Mouse (Mus musculus) R1 (cell line): ENCODE data around the gene Id1.

ENCODE experiments used
- DNase-seq: peaks from one replicate; pipeline ENCODE4 v3.0.0-alpha.2; 2018; ENCODE audit warnings: low read depth, low spot score

The Id1 gene

DNA sequence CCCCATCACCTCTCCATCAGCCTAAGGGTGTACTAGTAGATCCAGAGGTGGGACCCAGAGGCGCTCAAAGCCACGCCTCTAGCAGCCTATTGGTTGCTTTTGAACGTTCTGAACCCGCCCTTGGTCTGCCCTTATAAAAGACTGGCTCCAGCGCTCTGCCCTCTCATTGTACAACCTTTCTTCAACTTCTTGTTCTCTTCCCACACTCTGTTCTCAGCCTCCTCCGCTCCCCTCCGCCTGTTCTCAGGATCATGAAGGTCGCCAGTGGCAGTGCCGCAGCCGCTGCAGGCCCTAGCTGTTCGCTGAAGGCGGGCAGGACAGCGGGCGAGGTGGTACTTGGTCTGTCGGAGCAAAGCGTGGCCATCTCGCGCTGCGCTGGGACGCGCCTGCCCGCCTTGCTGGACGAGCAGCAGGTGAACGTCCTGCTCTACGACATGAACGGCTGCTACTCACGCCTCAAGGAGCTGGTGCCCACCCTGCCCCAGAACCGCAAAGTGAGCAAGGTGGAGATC, at the start of gene Id1:
TSS of gene Id1 (plus strand) at position 162 of the 512 bp plus-strand sequence.
- DNase-seq = peak; percentile 94

DNA sequence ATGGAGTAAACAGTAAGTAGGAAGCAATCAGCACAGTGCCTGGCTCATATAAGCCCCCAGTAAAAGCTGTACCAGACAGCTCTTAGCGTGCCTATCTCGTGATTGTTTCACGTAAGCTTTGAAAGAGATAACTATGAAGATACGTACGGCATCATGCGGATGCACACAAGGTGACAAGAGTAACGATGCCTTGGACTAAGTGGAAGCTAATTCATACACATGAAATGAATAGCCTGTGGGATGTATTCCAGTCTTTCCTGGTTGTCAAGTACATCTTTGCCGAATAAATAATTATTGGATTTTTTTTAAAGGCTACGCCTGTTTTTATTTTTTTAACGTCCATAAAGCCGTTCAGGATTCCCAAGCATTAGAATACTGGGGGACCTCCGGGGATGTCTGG, 49.7 kb upstream of the Id1 start:
- no peak for DNase-seq

DNA sequence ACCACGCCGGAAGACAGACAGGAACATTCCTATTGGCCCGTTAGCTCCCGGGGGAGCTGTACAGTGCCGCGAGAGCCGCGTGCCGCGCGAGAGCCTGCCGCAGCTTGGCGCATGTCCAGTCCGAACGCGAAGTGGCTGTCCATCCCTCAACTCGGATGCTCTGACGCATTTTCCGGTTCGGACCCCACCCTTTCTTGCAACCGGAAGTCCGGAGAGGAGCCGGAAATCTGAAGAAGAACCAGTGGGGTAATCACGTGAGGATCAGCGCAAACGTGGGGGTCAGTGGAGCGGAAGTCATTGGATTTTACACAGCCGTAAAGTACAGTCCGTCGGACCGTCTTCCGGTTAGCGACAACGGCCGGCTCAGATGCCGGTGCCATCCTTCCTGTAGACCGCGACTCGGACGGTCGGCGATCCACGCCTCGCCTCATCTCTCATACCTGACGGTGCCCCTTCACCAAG, 49.2 kb upstream of the Id1 start, which contains the start of gene Mcts2:
TSS of gene Mcts2 (plus strand) at position 230 of the 462 bp plus-strand sequence.
- DNase-seq = peak; percentile 99

DNA sequence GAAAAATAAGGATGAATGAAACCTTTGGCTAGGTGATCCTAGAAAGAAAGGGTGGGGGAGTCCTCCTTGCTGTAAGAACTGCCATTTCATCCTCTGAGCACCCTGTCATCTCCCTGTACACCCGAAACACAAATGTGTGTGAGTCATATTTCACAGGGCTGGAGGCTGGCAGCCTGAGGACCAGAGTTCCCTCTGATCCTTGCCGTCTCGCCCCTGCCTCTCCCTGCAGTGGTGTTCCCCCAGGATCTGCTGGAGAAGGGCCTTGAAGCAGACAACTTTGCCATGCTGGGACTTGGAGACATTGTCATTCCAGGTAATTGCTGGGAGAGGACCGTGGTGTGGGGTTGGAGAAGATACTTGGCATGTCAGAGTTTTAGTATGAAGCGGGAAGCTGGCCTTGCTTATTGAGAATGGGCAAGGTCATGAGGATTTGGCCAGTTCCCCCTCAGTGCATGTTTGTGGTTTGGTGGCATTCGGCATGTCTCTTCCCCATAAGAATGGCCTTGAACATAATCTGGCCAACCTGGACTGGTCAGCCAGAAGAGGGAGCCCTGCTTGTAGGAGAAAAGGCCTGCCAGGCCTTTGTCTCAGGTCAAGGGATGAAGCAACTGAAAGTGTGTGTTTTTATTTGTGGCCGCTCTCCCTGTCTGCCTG, 44.4 kb upstream of the Id1 start:
- no peak for DNase-seq

DNA sequence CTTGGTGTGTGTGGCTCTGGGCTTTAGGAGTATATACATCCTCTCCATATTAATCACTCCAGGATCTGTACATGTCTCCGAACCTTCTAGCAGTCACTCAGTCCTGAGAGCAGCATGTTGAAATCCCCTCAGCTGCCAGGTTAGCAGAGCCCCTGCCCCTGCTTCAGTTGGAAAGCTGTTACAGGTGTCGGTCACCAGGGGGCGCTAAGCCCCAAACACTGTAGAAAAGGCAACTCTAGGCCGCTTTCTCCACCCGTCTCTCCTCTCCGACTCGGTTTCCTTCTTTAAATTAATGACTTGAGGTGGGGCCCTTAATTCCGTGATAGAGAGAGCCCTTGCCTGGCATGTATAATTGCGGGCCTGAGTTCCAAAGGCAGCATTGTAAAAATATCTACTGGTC, 42.8 kb upstream of the Id1 start:
- DNase-seq = peak; percentile 86

DNA sequence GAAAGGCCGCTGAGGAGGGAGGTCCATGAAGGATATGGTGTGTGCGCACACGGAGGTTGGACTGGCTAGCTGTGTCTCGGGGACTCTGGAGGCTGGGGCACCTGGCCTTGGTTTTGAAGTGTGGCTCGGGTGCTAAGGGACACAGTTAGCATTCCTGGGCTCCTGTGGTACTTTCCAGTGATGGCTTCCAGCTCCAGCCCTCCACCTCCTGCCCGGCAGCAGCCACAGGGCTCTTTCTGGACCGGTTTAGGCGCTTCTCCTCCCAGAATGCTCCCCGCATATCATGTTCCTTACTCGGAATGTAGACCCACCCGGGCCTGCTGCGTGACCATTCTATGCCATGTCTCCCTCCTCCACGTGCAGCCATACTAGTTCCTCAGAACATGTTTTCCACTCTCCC, 42.3 kb upstream of the Id1 start:
- no peak for DNase-seq

DNA sequence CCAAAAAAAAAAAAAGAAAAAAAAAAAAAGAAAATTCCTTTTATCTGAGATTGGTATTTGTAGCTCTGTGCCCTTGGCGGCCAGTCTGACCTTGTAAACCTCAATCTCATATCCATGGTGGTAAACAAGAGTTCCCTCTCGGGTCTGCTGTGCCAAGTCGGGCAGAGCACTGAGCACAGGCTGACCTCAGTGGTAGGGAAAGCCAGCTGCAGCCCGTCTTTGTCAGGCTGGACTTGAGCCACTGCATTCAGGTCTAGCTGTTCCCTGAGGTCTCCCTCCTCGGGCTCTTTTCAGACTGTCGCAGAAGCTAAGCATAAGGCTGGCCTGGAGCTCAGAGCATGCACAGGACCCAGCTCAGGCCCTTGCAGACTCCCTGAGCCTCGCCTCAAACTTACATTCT, 41.3 kb upstream of the Id1 start:
- DNase-seq = no peak

DNA sequence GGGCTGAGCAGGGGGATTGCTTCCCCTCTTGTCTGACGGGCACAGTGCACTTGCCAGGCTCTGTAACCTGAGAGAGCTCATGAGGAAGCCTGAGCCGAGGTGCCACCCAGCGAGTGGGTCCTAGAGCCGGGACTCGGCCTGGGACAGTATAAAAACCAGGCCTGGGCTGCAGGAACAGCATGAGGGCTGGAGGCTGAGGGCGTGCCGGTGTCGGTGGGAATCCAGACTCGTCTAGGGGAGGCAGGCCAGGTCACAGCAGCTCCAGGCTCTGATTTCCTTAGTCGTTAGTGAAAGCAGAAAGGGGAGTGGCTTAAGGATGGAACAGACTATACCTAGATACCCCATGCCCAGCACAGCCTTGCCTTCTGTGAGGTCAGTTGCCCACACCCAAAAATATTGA, 40.0 kb upstream of the Id1 start:
- DNase-seq = peak; percentile 57

DNA sequence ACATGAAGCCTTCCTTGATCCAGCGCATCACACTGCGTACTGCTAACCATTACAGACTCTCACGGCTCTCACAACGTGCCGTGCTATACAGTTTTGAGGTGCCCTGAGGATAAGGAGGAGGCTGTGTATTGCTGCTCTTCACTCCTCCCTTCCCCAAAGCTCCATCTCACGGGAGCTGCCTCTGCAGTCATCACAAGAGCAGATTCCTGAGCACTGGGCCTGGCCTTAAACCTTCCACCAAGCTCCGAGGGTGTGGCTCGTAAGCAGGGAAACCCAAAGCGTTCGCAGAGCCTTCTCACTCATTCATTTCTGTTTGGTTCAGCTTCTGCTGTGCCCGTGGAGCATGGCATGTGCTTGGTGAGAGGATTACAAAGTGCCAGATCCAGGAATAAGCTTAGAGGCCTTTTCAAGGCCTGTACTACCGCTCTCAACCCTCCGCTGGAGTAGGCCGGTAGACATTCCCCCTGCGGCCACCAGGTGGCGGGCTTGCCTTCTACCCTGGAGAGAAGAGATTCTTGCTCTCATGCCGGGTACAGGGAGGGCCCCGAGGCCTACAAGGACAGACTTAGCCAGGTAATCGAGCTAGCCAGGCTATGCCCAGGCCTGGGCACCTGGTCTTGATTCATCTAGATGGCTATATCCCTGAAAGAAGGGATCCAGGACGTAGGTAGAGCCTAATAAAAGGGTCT, 39.4 kb upstream of the Id1 start:
- DNase-seq = peak; percentile 90

DNA sequence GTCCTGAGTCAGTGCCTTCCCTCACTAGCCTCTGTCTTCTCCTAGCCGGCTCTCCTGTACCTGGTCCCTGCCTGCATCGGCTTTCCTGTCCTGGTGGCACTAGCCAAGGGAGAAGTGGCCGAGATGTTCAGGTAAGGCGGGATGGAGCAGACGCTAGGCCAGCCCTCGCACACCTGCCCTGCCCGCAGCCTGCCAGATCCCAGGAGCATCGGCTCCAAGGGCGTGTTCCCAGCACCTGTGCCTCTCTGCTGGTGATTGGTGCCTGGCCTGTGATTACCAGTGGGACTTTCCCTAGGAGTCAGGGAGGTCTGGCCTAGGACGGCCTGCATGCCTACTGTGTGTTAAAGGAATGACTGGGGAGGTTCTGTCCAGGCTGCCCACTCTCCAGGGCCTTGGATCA, 35.9 kb upstream of the Id1 start:
- no peak for DNase-seq

DNA sequence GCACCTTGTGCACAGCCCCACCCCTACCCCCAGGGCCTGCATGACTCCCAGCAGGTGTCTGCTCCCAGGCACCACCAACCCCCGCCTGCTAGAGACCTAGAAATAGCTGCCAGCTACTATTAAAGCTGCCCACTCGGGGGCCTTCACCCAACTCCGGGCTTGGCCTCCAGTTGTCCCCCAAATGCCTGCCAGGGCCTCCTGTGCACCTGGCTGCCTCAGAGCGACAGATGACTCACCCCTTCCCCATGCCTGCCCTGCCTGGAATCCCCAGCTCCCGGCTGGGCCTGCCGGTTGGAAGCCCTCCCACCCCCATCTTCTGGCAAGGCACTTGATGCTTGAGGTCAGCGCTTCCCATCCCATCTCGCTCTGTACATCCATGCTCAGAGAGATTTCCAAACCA, 35.3 kb upstream of the Id1 start:
- DNase-seq = no peak

DNA sequence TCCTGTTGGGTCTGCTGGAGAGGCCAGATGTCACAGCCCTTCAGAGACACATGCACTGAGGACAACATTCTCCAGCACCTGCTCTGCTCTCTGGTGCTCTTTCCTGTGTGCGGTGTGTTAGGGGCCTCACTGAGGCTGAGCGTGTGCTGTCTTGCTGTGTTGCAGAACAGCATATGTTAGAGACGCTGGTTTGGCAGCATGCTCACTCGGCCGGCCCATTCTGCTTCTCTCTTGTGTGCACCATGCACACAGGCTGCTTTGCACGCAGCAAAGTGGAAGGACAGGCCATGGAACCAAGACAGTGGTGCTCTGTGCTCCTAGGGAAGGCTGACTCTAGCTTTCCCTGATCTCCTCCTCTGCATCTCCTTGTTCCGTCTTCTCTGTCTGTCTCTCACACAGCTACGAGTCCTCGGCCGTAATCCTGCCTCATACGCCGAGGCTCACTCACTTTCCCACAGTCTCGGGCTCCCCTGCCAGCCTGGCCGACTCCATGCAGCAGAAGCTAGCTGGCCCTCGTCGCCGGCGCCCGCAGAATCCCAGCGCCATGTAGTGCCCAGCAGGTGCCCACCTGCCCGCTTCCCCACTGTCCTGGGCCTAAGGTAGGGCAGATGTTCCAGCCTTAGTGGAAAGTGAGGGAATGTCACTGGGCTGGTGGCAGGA, 32.3 kb upstream of the Id1 start:
- no peak for DNase-seq

DNA sequence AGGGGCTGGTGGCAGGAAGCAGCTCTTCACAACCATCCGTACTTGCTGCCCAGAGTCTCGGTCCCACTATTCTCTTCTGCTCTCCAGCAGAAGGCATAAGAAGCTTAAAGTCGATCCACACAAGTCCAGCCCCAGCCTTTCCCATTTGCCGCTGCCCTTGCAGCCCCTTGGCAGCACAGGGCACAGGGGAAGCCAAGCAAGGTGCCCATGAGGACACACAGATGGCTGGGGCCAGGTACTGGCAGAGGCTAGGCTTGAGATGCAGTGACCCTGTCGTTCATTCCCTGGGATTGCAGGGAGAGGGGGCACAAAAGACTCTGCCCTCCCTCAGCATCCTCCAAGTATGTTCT, 31.8 kb upstream of the Id1 start:
- no peak for DNase-seq

DNA sequence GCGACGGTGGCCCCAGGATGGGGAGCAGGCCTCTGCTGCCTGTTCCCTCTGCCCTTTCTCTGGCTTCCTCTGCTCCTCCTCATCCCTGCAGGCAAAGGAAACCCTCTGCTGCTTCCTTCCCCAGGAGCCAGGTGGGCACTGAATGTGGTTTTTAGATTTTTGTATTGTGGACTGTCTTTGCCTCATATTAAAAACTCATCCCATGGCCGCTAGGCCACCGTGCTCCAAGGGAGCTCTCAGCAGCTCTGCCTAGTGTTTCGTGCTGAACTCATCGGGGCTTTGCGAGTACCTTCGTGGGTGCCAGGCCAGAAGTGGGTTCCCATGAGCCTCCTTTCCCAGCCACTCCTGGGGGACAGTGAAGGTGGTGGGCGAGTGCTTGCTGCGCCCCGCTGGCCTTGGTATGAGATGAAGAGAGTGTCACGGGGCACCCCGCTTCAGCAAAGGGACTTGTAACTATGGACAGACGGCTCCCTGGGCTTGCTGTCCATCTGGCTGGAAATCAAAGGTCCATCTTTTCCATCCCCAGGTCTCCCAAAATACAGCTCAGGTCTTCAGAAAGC, 31.2 kb upstream of the Id1 start:
- no peak for DNase-seq

DNA sequence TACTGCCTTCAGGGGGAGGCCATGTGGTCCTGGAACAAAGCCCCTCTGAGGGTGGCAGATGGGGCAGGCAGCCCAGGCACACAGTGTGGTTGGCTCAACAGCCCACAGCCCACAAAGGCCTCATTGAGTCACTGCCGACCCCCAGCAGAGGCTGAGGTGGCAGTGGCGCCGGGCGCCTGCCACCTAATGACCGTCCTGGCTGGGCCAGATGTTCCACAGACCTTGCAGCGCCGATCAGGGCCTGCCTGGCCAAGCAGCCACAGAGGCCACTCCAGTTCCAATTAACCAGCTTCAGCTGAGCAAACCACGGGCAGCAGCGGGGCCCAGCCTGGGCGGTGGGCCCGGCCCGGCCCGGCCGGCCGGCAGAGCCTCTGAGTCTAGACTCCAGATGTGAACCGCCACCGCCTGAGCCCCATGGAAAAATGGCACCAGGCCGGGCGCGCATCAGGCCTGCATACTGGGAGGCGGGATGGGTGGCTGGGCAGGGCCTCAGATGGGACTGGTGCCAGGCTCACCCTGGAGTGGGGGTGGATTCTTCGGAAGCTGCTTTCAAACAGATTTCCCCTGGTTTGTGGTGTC, 30.0 kb upstream of the Id1 start:
- DNase-seq = peak; percentile 50

DNA sequence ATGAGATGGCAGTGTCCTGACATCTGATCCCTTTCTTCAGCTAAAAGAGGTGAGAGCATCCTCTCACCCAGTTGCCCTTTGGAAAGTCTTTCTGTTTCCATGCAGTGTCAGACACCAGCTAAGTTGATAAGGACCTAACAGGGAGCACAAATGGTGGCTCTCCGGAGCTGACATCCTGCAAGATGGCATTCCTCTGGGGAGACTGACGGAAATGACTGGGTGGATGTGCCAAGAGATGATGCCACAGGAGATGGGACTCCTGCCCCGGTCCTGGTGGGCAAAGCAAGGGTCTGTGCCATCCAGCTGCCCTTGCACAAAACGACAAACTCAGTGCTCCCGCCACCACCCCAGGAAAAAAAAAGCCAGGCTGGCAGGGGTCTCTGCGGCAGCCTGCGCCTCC, 28.9 kb upstream of the Id1 start:
- peak; percentile 50 for DNase-seq

DNA sequence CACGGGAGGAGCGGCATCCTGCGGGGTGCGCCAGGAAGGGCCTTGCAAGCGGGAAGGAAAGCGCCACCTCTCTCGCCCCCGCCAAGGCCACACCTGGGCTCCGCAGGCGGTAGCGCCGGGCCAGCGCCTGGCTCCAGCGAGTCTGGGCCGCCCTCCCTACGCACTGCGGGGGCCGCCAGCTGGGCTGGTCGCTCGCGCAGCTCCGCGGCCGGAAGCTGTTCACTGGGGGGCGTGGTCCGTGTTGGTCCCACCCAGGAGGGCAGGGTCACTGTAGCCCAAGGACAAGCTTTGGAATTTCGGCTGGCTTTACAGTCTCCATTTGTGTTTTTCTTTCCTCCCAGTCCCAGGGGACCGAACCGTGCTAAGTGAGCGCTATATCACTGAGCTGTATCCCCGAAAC, 28.4 kb upstream of the Id1 start:
- peak; percentile 93 for DNase-seq

DNA sequence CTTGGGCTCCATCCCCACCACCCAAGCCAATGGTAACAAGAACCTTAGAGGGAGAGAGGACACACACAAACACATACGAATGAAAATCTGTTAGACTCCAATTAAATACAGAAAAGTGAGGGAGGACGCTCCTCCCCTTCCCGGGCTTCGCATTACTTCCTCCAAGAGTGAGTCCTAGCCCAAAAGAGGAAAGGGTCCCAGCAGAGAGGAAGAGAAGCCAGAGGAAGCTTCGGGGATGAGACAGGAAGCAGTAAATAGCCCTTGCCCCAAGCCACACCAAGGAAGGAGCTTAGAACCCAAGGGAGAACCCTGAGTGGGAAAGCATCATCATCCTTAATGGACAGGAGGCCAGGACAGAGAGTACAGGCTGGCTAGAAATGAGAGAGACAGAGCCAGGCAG, 27.0 kb upstream of the Id1 start:
- no peak for DNase-seq

DNA sequence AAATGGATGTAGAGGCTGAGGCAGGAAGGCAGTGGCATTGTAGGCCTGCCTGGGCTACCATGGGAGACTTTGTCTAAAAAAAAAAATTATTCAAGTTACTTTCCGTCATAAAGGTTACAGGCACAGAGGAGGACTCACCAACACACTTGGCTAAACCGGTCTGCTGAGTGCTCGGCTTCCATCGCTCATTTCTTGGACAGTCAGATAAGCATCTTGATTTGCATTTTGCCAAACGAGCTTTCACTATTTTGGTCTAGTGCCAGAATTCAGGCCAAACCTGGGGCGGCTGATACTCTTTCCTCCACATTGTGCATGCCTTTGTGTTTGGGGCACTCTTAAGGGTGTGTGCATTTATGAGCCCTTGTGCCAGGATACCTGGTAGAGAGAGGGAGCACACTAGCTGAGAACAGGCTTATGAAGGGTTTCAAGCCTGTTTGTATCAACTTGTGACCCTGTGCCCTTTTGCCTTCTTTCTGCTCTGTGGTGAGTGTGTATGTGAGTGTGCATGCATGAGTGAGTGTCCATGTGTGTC, 19.7 kb upstream of the Id1 start:
- no peak for DNase-seq

DNA sequence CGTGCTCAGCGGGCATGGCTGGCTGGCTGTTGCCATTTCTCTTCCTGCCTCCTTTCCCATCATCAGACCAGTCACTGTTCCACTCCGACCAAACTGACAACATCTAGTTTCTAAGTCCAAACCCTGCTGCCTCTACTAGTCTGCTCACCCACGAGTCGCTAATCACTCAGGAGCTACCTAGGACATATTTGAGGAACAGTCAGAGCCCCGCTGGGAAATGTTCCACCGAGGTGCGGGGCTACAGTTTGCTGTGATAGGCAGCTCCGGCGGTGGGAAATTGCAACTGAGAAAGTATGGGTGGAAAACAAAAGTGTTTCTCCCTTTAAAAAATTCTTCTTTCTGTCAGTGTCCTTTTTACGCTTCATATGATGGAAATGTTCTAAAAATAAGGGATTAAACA, 18.4 kb upstream of the Id1 start:
- DNase-seq = peak; percentile 12

DNA sequence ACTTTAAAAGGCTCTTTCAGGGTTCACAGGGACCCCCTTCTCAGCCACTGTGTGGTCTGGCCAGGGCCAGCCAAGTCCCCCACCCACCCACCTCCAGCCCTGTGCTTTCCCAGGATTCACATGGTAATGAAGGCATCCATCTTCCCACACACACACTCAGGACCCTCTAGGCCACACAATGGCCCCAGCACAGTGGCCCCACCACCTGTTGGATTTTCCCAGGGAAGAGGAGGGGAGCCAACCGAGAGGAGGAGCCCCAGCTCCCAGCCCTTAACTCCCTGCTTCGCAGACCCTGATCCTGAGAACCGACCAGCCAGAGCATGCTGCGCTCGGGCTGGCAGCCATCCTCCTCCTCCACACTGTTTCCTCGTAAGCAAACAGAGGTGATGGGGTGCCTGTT, 18.0 kb upstream of the Id1 start:
- DNase-seq = peak; percentile 25
